Mouse (Mus musculus) liver, embryonic 14.5 days (tissue): Measurements from ENCODE around the gene Pde4a. TPM values are rescaled to one million over a fixed set of nuclear protein-coding genes. Genes with fewer than 3 reads are reported as not detected.
"Not testable (repeated sequence)": the region's sequence is repeated elsewhere in the genome, so short reads cannot be mapped to it uniquely, and the experiment has no call there.

Source experiments
- ATAC-seq: fragments of 200-750 bp; cut with Nextera tagmentation; 2 replicates; pipeline ENCODE4 v1.8.0; 2017; ENCODE audit warnings: moderate number of reproducible peaks, mild to moderate bottlenecking, moderate library complexity; ENCODE audit not compliant: insufficient read depth
- DNase-seq, 3 experiments: peaks; one replicate each; pipeline ENCODE4 v3.0.0-alpha.2; 2012 to 2013; ENCODE audit warnings: low read depth in 3 of 3, low spot score in 3 of 3
- H3K27ac ChIP-seq: fragments of 300-500 bp; sonication (generic); 2 replicates; pipeline ENCODE4 v1.5.1; 2014; ENCODE audit warnings: moderate library complexity, mild to moderate bottlenecking, control low read depth, inconsistent platforms
- H3K27me3 ChIP-seq: fragments of 300-500 bp; sonication (generic); 2 replicates; pipeline ENCODE4 v1.6.1; 2014; ENCODE audit warnings: mild to moderate bottlenecking, low read length, moderate library complexity; ENCODE audit not compliant: control insufficient read depth, insufficient read depth
- H3K36me3 ChIP-seq: fragments of 300-500 bp; sonication (generic); replicated peaks from 2 replicates; pipeline ENCODE4 v1.6.1; 2014; ENCODE audit warnings: low read depth; ENCODE audit not compliant: control insufficient read depth, insufficient read depth
- H3K4me1 ChIP-seq, 2 experiments: fragments of 200-500 bp in 1 of 2; fragments of 300-500 bp in 1 of 2; sonication (generic) in 1 of 2; replicated peaks; 2 replicates each; pipeline ENCODE4 v1.6.1; 2012 to 2014; ENCODE audit warnings: antibody characterized with exemption in 1 of 2, inconsistent platforms in 1 of 2, low read length in 1 of 2; ENCODE audit not compliant: control insufficient read depth in 2 of 2, insufficient read depth in 2 of 2
- H3K4me2 ChIP-seq: fragments of 300-500 bp; sonication (generic); 2 replicates; pipeline ENCODE4 v1.6.1; 2014; ENCODE audit warnings: low read depth, mild to moderate bottlenecking, control low read depth, moderate library complexity
- H3K4me3 ChIP-seq, 2 experiments: fragments of 200-500 bp in 1 of 2; fragments of 300-500 bp in 1 of 2; sonication (generic) in 1 of 2; 2 replicates each; pipeline ENCODE4 v1.5.1; 2012 to 2014; ENCODE audit warnings: low read depth in 2 of 2, low read length in 2 of 2, mild to moderate bottlenecking in 2 of 2, control low read depth in 1 of 2, inconsistent platforms in 1 of 2, moderate library complexity in 1 of 2; ENCODE audit not compliant: insufficient read depth in 1 of 2
- H3K9ac ChIP-seq: fragments of 300-500 bp; sonication (generic); replicated peaks from 2 replicates; pipeline ENCODE4 v1.6.1; 2014; ENCODE audit warnings: mild to moderate bottlenecking, control low read depth, moderate library complexity
- H3K9me3 ChIP-seq: fragments of 300-500 bp; sonication (generic); 2 replicates; pipeline ENCODE4 v1.6.1; 2016; ENCODE audit warnings: low read length, mixed read lengths; ENCODE audit not compliant: control insufficient read depth
- CTCF ChIP-seq: IDR thresholded peaks from 2 replicates; pipeline ENCODE4 v1.5.1; 2016; ENCODE audit warnings: antibody characterized with exemption, low read depth, control low read depth
- EP300 ChIP-seq: IDR thresholded peaks from 2 replicates; pipeline ENCODE4 v1.6.1; 2016; ENCODE audit warnings: antibody characterized with exemption, low read depth
- WGBS: fragments of 180-500 bp; shearing (Covaris S2); extraction: QIAGEN DNeasy Blood & Tissue Kit; methylation state at CpG from one replicate; pipeline ENCODE4 v1.1.7; 2014; ENCODE audit not compliant: insufficient replicate concordance; 5-methylcytosine and 5-hydroxymethylcytosine counted together
- polyA plus RNA-seq, 2 experiments: library from polyadenylated mRNA; depleted of rRNA in 1 of 2; stranded (reverse) in 1 of 2; unstranded in 1 of 2; fragments of >200 nt; fragmentation: Nextera tagmentation in 1 of 2; extraction: Ambion mirVana in 1 of 2; gene quantifications; 2 replicates each; pipeline versions ENCODE4 v1.2.1 to v1.2.3; 2012 to 2014

The Pde4a gene
- polyA plus RNA-seq, 2 experiments: 1.1 to 1.3 TPM

DNA sequence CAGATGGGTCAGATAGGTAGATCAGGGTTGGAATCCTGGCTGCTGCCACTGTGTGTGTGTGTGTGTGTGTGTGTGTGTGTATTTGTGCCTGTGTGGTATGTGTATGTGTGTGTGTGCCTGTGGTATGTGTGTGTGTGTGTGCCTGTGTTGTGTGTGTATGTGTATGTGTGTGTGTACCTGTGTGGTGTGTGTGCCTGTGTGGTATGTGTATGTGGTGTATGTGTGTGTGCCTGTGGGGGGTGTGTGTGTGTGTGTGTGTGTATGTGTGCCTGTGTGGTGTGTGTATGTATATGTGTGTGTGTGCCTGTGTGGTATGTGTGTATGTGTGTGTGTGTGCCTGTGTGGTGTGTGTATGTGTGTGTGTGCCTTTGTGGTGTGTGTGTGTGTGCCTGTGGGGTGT, 89.2 kb downstream of the Pde4a start:
- H3K4me3 ChIP-seq: no peak overlapping the region
- DNase-seq: no peak
- no peaks in the 10 kb centered on the region for H3K36me3 ChIP-seq
- H3K9me3 ChIP-seq: no peaks in the 10 kb centered on the region
- no peak overlapping the region for H3K27ac ChIP-seq
- H3K27me3 ChIP-seq: peaks cover 19% of the 10 kb centered on the region
- H3K4me1 ChIP-seq: no peaks in the 10 kb centered on the region
- no peak for ATAC-seq
- no peak overlapping the region for H3K4me2 ChIP-seq
- no peak overlapping the region for H3K9ac ChIP-seq
- no peak for TF ChIP-seq EP300
- TF ChIP-seq CTCF: no peak

DNA sequence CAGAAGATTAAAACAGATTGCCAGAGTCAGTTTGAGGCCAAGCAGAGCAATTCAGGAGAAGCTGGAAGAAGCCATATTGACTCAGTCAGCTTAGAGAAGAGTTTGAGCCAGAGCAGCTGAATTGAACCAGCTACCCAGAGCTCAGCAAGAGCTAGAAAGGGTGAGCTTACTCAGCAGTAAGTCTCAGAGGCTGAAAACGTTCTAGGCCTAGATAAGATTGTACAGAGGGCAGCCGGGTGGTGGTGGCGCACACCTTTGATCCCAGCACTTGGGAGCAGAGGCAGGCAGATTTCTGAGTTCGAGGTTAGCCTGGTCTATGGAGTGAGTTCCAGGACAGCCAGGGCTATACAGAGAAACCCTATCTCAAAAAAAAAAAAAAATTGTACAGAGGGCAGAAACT, 90.8 kb downstream of the Pde4a start:
- H3K4me1 ChIP-seq, H3K4me2 ChIP-seq, ATAC-seq, H3K27me3 ChIP-seq, H3K9me3 ChIP-seq, H3K27ac ChIP-seq, H3K4me3 ChIP-seq, H3K9ac ChIP-seq, DNase-seq, H3K36me3 ChIP-seq: not testable (repeated sequence)
- 34% methylated on average over 4 of the region's 4 CpGs for WGBS

DNA sequence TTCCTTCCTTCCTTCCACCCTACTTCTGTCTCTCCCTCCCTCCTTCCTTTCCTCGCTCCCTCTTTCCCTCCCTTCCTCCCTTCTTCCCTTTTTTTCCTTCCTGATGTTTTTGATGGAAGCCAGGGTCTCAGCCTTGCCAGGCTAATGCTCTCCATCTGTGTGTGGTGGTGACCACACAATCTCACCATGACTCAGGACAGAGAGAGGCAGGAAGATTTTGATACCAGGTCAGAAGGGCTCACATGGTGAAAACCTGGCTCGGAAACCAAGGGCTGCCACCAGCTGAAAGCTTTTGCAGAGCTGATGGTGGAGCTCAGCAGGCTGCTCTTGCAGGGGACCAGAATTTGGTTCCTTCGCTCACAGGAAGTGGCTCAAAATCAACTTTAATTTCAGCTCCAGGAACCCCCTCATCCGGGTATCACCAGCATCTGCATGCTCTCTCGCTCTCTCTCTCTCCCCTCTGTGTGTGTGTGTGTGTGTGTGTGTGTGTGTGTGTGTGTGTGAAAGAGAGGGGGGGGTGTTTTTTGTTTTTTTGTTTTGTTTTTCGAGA, 95.1 kb downstream of the Pde4a start:
- H3K27me3 ChIP-seq: no peaks in the 10 kb centered on the region
- no peaks in the 10 kb centered on the region for H3K9me3 ChIP-seq
- no peaks in the 10 kb centered on the region for H3K36me3 ChIP-seq
- TF ChIP-seq EP300 (no peak), CTCF (no peak)
- WGBS: 57% methylated on average over 6 of the region's 6 CpGs
- peaks cover 15 to 21% of the 10 kb centered on the region in 2 experiments for H3K4me1 ChIP-seq
- ATAC-seq: no peak
- H3K4me3 ChIP-seq: no peak overlapping the region
- no peak overlapping the region for H3K9ac ChIP-seq
- DNase-seq: no peak
- no peak overlapping the region for H3K4me2 ChIP-seq
- no peak overlapping the region for H3K27ac ChIP-seq

DNA sequence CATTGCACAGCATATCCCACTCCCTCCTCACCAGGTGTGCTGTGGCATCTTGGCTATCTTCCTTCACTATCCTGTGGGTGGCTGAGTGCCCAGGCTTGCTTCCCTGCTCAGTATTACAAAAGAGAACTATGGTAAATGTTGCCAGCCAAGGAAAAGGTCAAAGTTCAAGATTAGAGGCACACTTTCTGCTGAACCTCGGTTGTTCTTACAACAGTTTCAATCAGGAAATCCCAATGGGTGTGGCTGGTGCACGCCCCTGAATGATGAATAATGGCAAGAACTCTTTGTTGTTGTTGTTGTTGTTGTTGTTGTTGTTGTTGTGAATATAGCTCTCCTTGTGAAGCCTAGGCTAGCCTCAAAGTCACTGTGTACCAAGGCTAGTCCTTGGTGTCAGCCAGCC, 96.3 kb downstream of the Pde4a start:
- no peaks in the 10 kb centered on the region for H3K27me3 ChIP-seq
- H3K36me3 ChIP-seq: peaks cover 4% of the 10 kb centered on the region
- no peak overlapping the region for H3K27ac ChIP-seq
- no peak for DNase-seq
- WGBS: 24% methylated on average over 2 of the region's 2 CpGs
- no peaks in the 10 kb centered on the region for H3K9me3 ChIP-seq
- H3K4me3 ChIP-seq: no peak overlapping the region
- ATAC-seq: no peak
- H3K4me1 ChIP-seq: peaks cover 22 to 32% of the 10 kb centered on the region in 2 experiments
- no peak for TF ChIP-seq CTCF
- no peak for TF ChIP-seq EP300
- H3K4me2 ChIP-seq: no peak overlapping the region
- H3K9ac ChIP-seq: no peak overlapping the region

Other genes with a start within 250 kb of the Pde4a start
- gene Dnmt1, start 205.8 kb upstream of the Pde4a start, polyA plus RNA-seq (2012; rRNA removed): 47.6 and 55.9 TPM in 2 replicates
- 43.1 and 48.6 TPM in 2 replicates for gene Dnmt1, start 205.8 kb upstream of the Pde4a start, polyA plus RNA-seq (2014; fragmentation: Nextera tagmentation; extraction: Ambion mirVana)
- 1.2 and 1.3 TPM in 2 replicates for gene S1pr2, start 188.9 kb upstream of the Pde4a start, polyA plus RNA-seq (2012; rRNA removed)
- 2.3 and 3.0 TPM in 2 replicates for gene S1pr2, start 188.9 kb upstream of the Pde4a start, polyA plus RNA-seq (2014; fragmentation: Nextera tagmentation; extraction: Ambion mirVana)
- gene Mrpl4, start 163.0 kb upstream of the Pde4a start, polyA plus RNA-seq (2012; rRNA removed): 36.5 and 36.7 TPM in 2 replicates
- gene Mrpl4, start 163.0 kb upstream of the Pde4a start, polyA plus RNA-seq (2014; fragmentation: Nextera tagmentation; extraction: Ambion mirVana): 61.3 and 67.7 TPM in 2 replicates
- gene Icam1, start 149.7 kb upstream of the Pde4a start, polyA plus RNA-seq (2012; rRNA removed): 5.4 and 6.9 TPM in 2 replicates
- 7.9 and 9.1 TPM in 2 replicates for gene Icam1, start 149.7 kb upstream of the Pde4a start, polyA plus RNA-seq (2014; fragmentation: Nextera tagmentation; extraction: Ambion mirVana)
- 61.8 and 64.1 TPM in 2 replicates for gene Icam4, start 136.3 kb upstream of the Pde4a start, polyA plus RNA-seq (2012; rRNA removed)
- gene Icam4, start 136.3 kb upstream of the Pde4a start, polyA plus RNA-seq (2014; fragmentation: Nextera tagmentation; extraction: Ambion mirVana): 204 and 223 TPM in 2 replicates
- 0.70 and 0.87 TPM in 2 replicates for gene Icam5, start 133.6 kb upstream of the Pde4a start, polyA plus RNA-seq (2012; rRNA removed)
- 0.20 and 0.28 TPM in 2 replicates for gene Icam5, start 133.6 kb upstream of the Pde4a start, polyA plus RNA-seq (2014; fragmentation: Nextera tagmentation; extraction: Ambion mirVana)
- gene Zglp1, start 98.6 kb upstream of the Pde4a start, polyA plus RNA-seq (2012; rRNA removed): 0.21 and 0.49 TPM in 2 replicates
- 0.57 TPM in 1 of 2 replicates, not detected in the other for gene Zglp1, start 98.6 kb upstream of the Pde4a start, polyA plus RNA-seq (2014; fragmentation: Nextera tagmentation; extraction: Ambion mirVana)
- gene Gm49373, start 92.6 kb upstream of the Pde4a start, polyA plus RNA-seq (2012; rRNA removed): 0.47 and 0.94 TPM in 2 replicates
- gene Gm49373, start 92.6 kb upstream of the Pde4a start, polyA plus RNA-seq (2014; fragmentation: Nextera tagmentation; extraction: Ambion mirVana): 0.32 and 0.46 TPM in 2 replicates
- gene Fdx1l, start 92.1 kb upstream of the Pde4a start, polyA plus RNA-seq (2012; rRNA removed): 27.5 and 31.1 TPM in 2 replicates
- gene Fdx1l, start 92.1 kb upstream of the Pde4a start, polyA plus RNA-seq (2014; fragmentation: Nextera tagmentation; extraction: Ambion mirVana): 37.3 and 37.9 TPM in 2 replicates
- 2.4 and 5.6 TPM in 2 replicates for gene Gm38431, start 73.7 kb upstream of the Pde4a start, polyA plus RNA-seq (2012; rRNA removed)
- 0.91 and 1.5 TPM in 2 replicates for gene Gm38431, start 73.7 kb upstream of the Pde4a start, polyA plus RNA-seq (2014; fragmentation: Nextera tagmentation; extraction: Ambion mirVana)
- gene Raver1, start 73.7 kb upstream of the Pde4a start, polyA plus RNA-seq (2012; rRNA removed): 21.4 and 23.4 TPM in 2 replicates
- gene Raver1, start 73.7 kb upstream of the Pde4a start, polyA plus RNA-seq (2014; fragmentation: Nextera tagmentation; extraction: Ambion mirVana): 23.4 and 28.4 TPM in 2 replicates
- gene Tyk2, start 34.5 kb upstream of the Pde4a start, polyA plus RNA-seq (2012; rRNA removed): 5.7 and 6.2 TPM in 2 replicates
- gene Tyk2, start 34.5 kb upstream of the Pde4a start, polyA plus RNA-seq (2014; fragmentation: Nextera tagmentation; extraction: Ambion mirVana): 4.0 and 5.1 TPM in 2 replicates
- 36.8 and 123 TPM in 2 replicates for gene Cdc37, start 15.7 kb upstream of the Pde4a start, polyA plus RNA-seq (2012; rRNA removed)
- gene Cdc37, start 15.7 kb upstream of the Pde4a start, polyA plus RNA-seq (2014; fragmentation: Nextera tagmentation; extraction: Ambion mirVana): 118 and 129 TPM in 2 replicates
- gene Keap1, start 73.6 kb downstream of the Pde4a start, polyA plus RNA-seq (2012; rRNA removed): 15.1 and 15.8 TPM in 2 replicates
- gene Keap1, start 73.6 kb downstream of the Pde4a start, polyA plus RNA-seq (2014; fragmentation: Nextera tagmentation; extraction: Ambion mirVana): 15.6 and 16.4 TPM in 2 replicates
- gene S1pr5, start 82.7 kb downstream of the Pde4a start, polyA plus RNA-seq (2012; rRNA removed): 0.06 TPM in 2 replicates
- 0.09 and 0.10 TPM in 2 replicates for gene S1pr5, start 82.7 kb downstream of the Pde4a start, polyA plus RNA-seq (2014; fragmentation: Nextera tagmentation; extraction: Ambion mirVana)
- gene Atg4d, start 99.6 kb downstream of the Pde4a start, polyA plus RNA-seq (2012; rRNA removed): 21.5 and 38.9 TPM in 2 replicates
- 69.3 and 78.1 TPM in 2 replicates for gene Atg4d, start 99.6 kb downstream of the Pde4a start, polyA plus RNA-seq (2014; fragmentation: Nextera tagmentation; extraction: Ambion mirVana)
- gene Kri1, start 122.3 kb downstream of the Pde4a start, polyA plus RNA-seq (2012; rRNA removed): 14.4 and 21.9 TPM in 2 replicates
- gene Kri1, start 122.3 kb downstream of the Pde4a start, polyA plus RNA-seq (2014; fragmentation: Nextera tagmentation; extraction: Ambion mirVana): 3.9 and 5.0 TPM in 2 replicates
- gene Cdkn2d, start 125.7 kb downstream of the Pde4a start, polyA plus RNA-seq (2012; rRNA removed): 70.5 and 74.4 TPM in 2 replicates
- 116 and 119 TPM in 2 replicates for gene Cdkn2d, start 125.7 kb downstream of the Pde4a start, polyA plus RNA-seq (2014; fragmentation: Nextera tagmentation; extraction: Ambion mirVana)
- gene Ap1m2, start 146.6 kb downstream of the Pde4a start, polyA plus RNA-seq (2012; rRNA removed): 0.06 and 0.07 TPM in 2 replicates
- gene Ap1m2, start 146.6 kb downstream of the Pde4a start, polyA plus RNA-seq (2014; fragmentation: Nextera tagmentation; extraction: Ambion mirVana): 0.16 and 0.24 TPM in 2 replicates
- 10.0 TPM in 2 replicates for gene Slc44a2, start 155.0 kb downstream of the Pde4a start, polyA plus RNA-seq (2012; rRNA removed)
- 11.6 and 12.7 TPM in 2 replicates for gene Slc44a2, start 155.0 kb downstream of the Pde4a start, polyA plus RNA-seq (2014; fragmentation: Nextera tagmentation; extraction: Ambion mirVana)
- 23.3 and 28.2 TPM in 2 replicates for gene Ilf3, start 202.2 kb downstream of the Pde4a start, polyA plus RNA-seq (2012; rRNA removed)
- 33.5 and 36.8 TPM in 2 replicates for gene Ilf3, start 202.2 kb downstream of the Pde4a start, polyA plus RNA-seq (2014; fragmentation: Nextera tagmentation; extraction: Ambion mirVana)
- gene Qtrt1, start 246.1 kb downstream of the Pde4a start, polyA plus RNA-seq (2012; rRNA removed): 20.0 and 25.4 TPM in 2 replicates
- gene Qtrt1, start 246.1 kb downstream of the Pde4a start, polyA plus RNA-seq (2014; fragmentation: Nextera tagmentation; extraction: Ambion mirVana): 20.0 and 20.9 TPM in 2 replicates